Mouse (Mus musculus) left cerebral cortex, adult 18-20 months (tissue): Measurements from ENCODE around the gene Actl6a. TPM values are rescaled to one million over a fixed set of nuclear protein-coding genes. Genes with fewer than 3 reads are reported as not detected.
"Not testable (repeated sequence)": the region's sequence is repeated elsewhere in the genome, so short reads cannot be mapped to it uniquely, and the experiment has no call there.

ENCODE experiments used
- DNase-seq, 2 experiments: peaks; one replicate each; pipeline ENCODE4 v3.0.0; 2021 to 2022; ENCODE audit warnings: low spot score in 2 of 2, mixed read lengths in 1 of 2
- total RNA-seq, 2 experiments: library from RNA; stranded (reverse); gene quantifications; 2 replicates each; pipeline ENCODE4 v1.2.3; 2021

Gene Actl6a
- total RNA-seq, 2 experiments from 2014 or later = 14.9 to 15.8 TPM

DNA sequence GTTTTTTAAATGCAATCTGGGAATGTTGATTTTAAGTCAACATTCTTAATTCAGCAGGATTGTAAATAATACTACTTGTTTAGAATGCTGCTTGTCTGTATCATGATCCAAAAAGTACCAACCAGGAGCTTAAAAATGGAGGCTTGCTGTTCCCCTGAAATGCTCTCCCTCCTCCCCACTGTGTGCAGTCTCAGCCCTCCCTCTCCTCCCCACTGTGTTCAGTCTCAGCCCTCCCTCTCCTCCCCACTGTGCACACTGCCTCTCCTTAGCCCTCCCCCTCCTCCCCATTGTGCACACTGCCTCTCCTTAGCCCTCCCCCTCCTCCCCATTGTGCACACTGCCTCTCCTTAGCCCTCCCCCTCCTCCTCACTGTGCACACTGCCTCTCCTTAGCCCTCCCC is 39.3 kb downstream of the Actl6a start:
- not testable (repeated sequence) for DNase-seq

DNA sequence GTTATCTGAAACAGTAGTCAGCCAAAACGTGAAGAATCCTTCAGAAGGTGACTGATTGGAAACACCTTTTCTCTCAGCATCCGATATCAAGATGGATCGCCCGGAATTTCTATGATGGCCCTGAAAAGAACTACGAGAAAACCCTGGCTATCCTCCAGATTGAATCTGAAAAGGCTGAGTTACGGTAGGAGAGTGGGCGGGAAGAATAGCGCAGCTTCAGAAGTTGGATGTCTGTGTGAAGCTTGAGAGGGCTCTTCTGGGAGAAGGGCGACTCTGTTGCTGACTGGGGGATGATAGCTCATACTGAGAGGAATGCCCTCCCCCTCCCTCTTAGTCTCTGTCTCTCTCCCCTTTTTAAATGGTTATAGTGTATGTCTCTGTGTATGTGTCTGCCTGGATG is 42.3 kb downstream of the Actl6a start:
- peak in 1 of 2 experiments; percentile 27 for DNase-seq

DNA sequence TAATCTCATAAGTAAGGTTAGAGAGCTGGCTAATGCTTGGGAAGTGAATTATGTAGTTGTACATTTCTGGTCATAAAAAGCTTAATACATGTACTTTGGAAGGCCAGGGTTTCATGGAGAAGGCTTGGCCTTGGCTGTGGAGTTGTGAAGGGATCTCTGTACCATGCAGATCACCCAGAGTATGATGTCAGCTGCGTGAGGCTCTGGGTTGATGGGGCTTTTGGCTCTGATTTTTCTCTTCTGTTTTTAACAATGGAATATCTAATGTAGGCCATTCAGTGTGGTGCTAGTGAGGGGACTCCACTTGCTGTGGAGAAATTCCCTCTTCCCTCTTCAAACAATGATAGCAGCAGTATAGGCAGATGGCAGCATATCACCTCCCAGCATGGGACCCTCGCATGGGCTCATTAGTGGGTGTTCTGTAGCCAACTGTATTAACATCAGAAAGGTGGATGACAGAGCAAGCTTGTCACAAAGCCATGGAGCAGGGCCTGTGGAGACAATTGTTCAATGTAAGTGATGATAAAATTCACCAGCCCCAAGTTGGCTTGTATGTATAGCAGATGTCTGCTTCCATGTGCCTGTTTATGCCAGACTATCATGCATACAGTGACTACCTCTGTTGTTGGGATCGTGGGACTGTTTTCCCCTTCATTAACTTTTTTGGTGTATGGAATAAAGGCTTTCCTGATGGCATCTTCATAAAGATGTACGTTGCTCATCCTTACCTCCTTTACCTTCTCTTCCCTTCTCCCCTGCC is 43.9 kb downstream of the Actl6a start:
- DNase-seq = no peak

DNA sequence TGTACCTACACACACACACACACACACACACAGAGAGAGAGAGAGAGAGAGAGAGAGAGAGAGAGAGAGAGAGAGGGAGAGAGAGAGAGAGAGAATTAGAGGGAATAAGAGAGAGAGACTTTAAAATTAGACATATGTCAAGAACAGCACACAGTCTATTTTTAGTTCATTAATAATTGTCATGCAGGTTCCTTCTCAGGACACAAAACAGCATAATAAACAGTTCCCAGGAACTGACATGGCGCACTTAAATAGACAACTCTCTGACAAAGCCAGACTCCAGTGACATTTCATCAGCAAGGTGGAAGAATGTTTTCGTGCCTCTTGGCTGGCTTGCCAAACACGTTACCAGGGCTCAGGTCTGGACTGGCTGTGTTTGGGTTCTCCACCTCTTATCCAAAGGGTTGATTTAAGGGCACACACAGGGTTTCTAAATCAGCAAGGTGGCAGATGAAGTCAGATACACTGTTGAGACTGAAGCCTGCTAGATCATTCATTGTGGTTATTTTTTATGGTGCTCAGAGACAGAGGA is 48.4 kb downstream of the Actl6a start:
- no peak for DNase-seq

DNA sequence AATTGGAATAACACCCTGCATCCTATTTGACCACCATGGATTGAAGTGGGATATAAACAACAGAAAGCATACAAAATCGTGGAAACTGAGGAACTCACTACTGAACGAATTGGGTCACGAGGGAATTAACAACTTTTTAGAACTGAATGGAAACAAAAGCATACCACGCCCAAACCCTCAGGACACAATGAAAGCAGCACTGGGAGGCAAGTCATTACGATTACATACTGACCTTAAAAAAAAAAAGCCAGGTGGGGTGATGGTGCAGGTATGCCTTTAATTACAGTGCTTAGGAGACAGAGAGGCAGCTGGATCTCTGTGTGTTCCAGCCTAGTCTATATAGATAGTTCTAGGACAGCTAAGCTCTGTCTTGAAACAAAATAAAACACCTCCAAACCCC is 53.1 kb downstream of the Actl6a start:
- no peak for DNase-seq

DNA sequence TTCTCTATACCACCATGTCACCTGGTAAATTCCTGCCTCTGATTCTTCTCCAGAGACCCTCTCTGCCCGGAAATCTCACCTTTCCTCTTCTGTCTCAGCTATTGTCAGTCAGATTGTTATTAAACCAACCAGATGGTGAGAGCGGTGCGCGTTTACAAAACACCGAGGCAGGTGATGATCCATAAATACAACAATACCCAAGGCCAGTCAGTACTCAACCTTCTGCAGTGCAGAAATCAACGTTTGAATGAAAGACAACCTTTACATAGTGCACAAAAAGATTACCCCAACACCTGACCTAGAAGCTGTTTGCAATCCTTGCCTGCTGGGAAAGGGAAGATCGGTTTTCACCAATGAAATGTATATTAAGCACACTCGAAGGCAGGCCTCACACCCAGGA is 56.9 kb downstream of the Actl6a start:
- no peak for DNase-seq

DNA sequence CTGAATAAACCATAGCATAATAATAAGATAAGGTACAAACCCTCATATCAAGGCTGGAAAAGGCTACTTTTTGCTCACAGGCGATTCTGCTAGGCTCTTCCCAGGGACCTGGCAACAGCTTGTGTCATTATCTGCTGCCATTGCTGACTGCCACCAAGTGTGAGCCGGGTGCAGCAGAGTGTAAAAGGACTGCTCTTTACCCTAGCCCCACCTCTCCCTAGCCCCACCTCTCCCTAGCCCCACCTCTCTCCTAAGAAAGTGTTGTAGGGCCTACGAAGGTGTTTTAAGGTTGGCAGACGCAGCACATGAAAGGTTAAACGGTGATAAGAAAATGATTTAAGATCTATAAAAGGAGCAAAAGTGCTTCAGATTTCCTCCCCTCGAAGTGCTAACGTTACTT is 57.8 kb downstream of the Actl6a start:
- no peak for DNase-seq

DNA sequence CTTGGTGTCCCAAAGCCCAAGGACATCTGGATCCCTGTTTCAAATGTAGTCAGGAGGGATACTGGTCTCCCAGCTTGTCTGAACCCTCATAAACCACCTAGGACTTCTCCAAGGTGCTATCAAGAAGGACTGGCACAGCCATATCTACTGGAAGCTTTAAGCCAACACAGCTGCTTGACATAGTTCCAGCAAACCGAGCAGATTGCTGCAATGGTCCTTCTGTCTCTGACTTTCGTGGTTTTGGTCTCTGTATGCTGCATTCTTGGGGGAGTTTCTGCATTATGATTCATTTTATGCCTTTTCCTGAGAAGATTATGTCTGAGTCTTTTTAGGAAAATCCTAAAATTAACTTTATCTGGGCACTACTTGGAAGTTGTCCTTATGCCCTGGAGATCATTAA is 64.7 kb downstream of the Actl6a start:
- DNase-seq = no peak

Other genes starting within 250 kb of the Actl6a start
- gene Kcnmb3, start 214.1 kb upstream of the Actl6a start, total RNA-seq = under 1 TPM in 1 of 2 experiments, not detected in 1; 0.35 TPM
- gene Zfp639, start 196.0 kb upstream of the Actl6a start, total RNA-seq = 10 to 100 TPM; 33.5 to 33.8 TPM
- 100 to 1,000 TPM in 1 of 2 experiments, 10 to 100 TPM in 1; 88.3 to 104 TPM for gene Mfn1, start 176.8 kb upstream of the Actl6a start, total RNA-seq
- gene Gnb4, start 89.7 kb upstream of the Actl6a start, total RNA-seq = 10 to 100 TPM; 29.2 to 31.4 TPM
- gene Ndufb5, start 30.7 kb downstream of the Actl6a start, total RNA-seq = 100 to 1,000 TPM; 201 to 213 TPM
- 10 to 100 TPM; 19.4 to 23.0 TPM for gene Mrpl47, start 31.3 kb downstream of the Actl6a start, total RNA-seq
- 10 to 100 TPM; 30.0 to 31.9 TPM for gene Usp13, start 111.2 kb downstream of the Actl6a start, total RNA-seq